Mouse (Mus musculus): ENCODE measurements around the gene Epb41. TPM values are rescaled to one million over a fixed set of nuclear protein-coding genes. Genes with fewer than 3 reads are reported as not detected.

Epb41 gene
- polyA plus RNA-seq, 1 experiment from 2014 or later: 65.1 TPM

DNA sequence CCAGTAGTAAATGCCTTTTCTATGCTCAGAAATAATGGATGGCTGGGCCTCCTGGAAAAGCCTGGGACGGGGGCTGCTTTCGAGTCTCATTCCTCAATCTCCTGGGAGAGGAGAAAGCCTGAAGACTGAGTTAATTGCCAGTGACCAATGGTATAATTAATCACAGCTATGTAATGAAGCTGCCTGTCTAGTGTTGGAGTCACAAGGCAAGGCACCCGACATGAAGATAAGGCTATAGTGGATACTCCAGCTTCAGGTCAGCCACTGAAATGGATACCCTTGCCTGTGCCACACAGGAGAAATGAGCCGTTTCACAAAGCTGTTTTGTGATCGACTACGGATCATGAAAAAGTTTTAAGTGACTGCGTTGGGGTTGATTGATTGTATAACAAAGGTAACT lies 37.1 kb downstream of the Epb41 start:
- 23% methylated on average over 7 of the region's 7 CpGs for WGBS
- H3K27me3 ChIP-seq: no peaks in the 10 kb centered on the region
- H3K4me2 ChIP-seq: no peak overlapping the region
- H3K9ac ChIP-seq: no peak overlapping the region
- H3K36me3 ChIP-seq: no peaks in the 10 kb centered on the region
- no peak overlapping the region for H3K27ac ChIP-seq
- peaks cover 29% of the 10 kb centered on the region for H3K4me1 ChIP-seq
- no peak overlapping the region for H3K4me3 ChIP-seq (replicated peaks)
- ATAC-seq (replicated peaks; ENCODE audit: low FRiP score): peak; percentile 86
- H3K9me3 ChIP-seq (replicated peaks): no peaks in the 10 kb centered on the region

DNA sequence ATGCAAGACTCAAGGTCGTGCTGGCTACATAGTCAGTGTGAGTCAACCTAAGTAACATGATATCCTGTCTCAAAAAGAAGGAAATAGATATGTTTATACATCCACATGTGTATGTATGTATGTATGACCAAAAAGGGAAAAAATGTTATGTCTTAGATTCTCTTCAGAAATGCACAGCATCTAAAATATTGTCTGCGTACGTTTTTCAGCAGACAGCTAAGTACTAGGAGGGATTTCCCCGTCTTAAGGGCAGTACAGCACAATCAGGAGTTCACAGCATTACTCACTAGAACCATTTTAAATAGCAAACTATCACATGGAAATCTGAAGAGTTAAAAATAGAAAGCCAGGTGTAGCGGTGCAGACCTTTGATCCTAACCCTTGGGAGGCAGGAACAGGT lies 38.0 kb downstream of the Epb41 start:
- H3K4me3 ChIP-seq (replicated peaks): no peak overlapping the region
- no peak overlapping the region for H3K9ac ChIP-seq
- ATAC-seq (replicated peaks; ENCODE audit: low FRiP score): no peak
- H3K4me2 ChIP-seq: no peak overlapping the region
- peaks cover 29% of the 10 kb centered on the region for H3K4me1 ChIP-seq
- H3K27me3 ChIP-seq: no peaks in the 10 kb centered on the region
- 69% methylated on average over 5 of the region's 5 CpGs for WGBS
- no peaks in the 10 kb centered on the region for H3K36me3 ChIP-seq
- H3K27ac ChIP-seq: no peak overlapping the region
- H3K9me3 ChIP-seq (replicated peaks): no peaks in the 10 kb centered on the region

DNA sequence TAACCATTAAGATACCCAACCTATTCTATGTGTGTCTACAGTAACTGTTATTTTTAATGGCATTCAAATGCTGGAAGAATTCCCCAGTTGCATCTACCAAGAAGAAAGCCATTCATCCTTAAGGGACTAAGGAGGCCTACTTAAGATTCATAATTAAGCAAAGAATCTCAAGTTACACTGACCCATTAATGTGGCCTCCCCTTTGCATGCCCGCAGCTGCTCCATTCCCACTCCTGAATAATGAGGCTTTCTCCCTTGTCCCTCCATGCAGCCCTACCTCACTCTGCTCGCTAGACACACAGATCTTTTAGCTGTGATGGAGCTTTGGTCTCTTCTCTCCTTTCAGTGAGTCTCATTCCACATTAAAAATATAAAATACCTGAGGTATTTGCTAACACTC lies 40.9 kb downstream of the Epb41 start:
- H3K4me3 ChIP-seq (replicated peaks): no peak overlapping the region
- H3K36me3 ChIP-seq: no peaks in the 10 kb centered on the region
- 35% methylated on average over 2 of the region's 2 CpGs for WGBS
- H3K9me3 ChIP-seq (replicated peaks): no peaks in the 10 kb centered on the region
- no peak overlapping the region for H3K9ac ChIP-seq
- no peak overlapping the region for H3K27ac ChIP-seq
- H3K4me2 ChIP-seq: no peak overlapping the region
- peaks cover 20% of the 10 kb centered on the region for H3K4me1 ChIP-seq
- no peak for ATAC-seq (replicated peaks; ENCODE audit: low FRiP score)
- H3K27me3 ChIP-seq: no peaks in the 10 kb centered on the region

DNA sequence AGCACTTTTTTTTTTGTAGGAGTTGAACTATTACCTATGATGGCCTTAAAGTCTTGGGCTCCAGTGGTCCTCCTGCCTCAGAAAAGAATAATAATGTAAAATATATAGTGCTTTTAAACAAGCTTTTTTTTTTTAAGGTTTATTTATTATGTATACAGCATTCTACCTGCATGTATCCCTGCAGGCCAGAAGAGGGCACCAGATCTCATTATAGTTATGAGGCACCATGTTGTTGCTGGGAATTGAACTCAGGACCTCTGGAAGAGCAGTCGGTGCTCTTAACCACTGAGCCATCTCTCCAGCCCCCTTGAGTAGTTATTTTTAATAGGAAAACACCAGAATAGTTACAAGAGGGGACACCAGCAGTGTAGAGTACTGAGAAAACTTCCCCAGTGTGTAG lies 41.9 kb downstream of the Epb41 start:
- H3K27ac ChIP-seq: no peak overlapping the region
- H3K9ac ChIP-seq: no peak overlapping the region
- no peak for ATAC-seq (replicated peaks; ENCODE audit: low FRiP score)
- H3K4me1 ChIP-seq: peaks cover 12% of the 10 kb centered on the region
- H3K9me3 ChIP-seq (replicated peaks): no peaks in the 10 kb centered on the region
- no peaks in the 10 kb centered on the region for H3K36me3 ChIP-seq
- WGBS: 92% methylated on average over 1 of the region's 1 CpGs
- no peak overlapping the region for H3K4me2 ChIP-seq
- H3K27me3 ChIP-seq: no peaks in the 10 kb centered on the region
- H3K4me3 ChIP-seq (replicated peaks): no peak overlapping the region

DNA sequence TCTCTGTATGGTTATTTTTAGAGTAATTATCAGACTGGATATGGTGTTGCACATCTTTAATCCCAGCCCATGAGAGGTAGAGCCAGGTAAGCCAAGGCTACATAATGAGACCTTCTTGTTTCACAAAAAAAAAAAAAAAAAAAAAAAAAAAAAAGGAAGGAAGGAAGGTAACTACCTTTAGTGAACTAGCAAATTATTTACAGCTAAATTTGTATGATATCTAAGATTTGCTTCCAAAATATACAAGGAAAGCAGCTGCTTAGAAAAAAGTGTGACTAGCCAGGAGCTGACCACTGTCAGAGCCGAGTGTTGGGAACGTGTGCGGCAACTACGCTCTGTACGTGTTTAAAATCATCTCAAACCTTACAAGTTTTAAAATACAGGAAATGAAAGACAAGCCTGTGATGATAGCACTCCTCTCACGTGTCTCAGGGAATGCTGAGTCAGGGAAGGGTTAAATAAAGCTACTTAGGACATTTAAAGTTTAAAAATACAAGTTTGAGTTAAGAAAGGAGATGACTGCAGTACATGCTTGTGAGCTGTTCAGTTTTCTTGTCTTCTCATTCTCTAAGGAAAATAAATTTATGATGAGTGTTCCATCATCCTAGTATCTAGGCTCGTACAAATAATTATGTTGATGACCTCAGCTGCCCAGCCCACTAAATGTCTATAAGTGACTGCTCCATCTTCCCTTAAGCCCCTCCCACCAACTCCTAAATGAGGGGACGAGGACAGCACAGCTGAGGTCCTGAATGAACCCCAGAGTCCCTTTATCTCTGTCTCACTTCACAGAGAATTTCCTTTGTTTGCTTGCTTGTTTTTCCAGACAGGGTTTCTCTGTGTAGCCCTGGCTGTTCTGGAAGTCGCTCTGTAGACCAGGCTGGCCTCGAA lies 45.0 kb downstream of the Epb41 start:
- Histone ChIP-seq H3K27me3 (no peaks in the 10 kb centered on the region), H3K9ac (no peak overlapping the region), H3K36me3 (no peaks in the 10 kb centered on the region), H3K27ac (no peak overlapping the region), H3K4me1 (peaks cover 5% of the 10 kb centered on the region; the same call in 1 of the 2 replicates), H3K9me3 (replicated peaks) (no peaks in the 10 kb centered on the region), H3K4me2 (no peak overlapping the region), H3K4me3 (replicated peaks) (no peak overlapping the region)
- WGBS: 64% methylated on average over 10 of the region's 10 CpGs
- ATAC-seq (replicated peaks; ENCODE audit: low FRiP score): no peak

DNA sequence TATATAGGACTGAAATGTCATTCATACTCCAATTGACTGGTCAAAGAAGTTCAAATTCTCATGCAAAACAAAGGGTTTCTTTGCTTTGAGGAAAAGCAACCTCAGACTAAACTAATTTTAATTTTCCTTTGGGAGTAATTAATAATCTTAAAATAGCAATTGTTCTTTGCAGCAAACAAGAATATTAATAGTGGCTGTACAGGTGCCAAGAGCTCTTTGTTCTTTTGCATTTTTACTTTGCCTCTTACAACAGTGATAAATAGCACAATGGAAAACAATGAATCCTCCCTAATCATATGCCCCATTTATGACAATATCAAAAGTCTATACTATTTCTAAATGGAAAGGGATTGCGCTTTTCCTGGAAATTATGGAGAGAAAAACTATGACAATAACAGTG lies 47.3 kb downstream of the Epb41 start:
- H3K9ac ChIP-seq: no peak overlapping the region
- H3K27ac ChIP-seq: no peak overlapping the region
- no peaks in the 10 kb centered on the region for H3K27me3 ChIP-seq
- no peaks in the 10 kb centered on the region for H3K36me3 ChIP-seq
- H3K4me2 ChIP-seq: no peak overlapping the region
- no peaks in the 10 kb centered on the region for H3K9me3 ChIP-seq (replicated peaks)
- ATAC-seq (replicated peaks; ENCODE audit: low FRiP score): no peak
- no peaks in the 10 kb centered on the region for H3K4me1 ChIP-seq
- WGBS: 95% methylated on average over 1 of the region's 1 CpGs
- H3K4me3 ChIP-seq (replicated peaks): no peak overlapping the region

DNA sequence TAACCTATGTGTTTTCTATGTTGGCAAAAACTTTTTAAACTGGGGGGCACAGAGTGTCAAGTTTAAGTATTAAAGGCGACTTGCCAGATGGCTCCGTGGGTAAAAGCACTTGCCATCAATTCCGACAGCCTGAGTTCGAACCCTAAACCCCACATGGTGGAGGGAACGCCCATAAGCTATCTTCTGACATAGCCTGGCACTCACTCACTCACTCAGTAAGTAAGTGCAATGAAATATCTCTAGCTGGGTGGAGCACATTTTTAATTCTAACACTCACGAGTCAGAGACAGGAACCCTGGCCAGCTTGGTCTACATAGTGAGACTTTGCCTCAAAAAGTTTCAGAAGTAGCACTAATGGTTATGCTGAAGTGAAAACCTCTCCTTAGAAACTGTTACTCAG lies 48.0 kb downstream of the Epb41 start:
- WGBS: 81% methylated on average over 6 of the region's 6 CpGs
- Histone ChIP-seq H3K9ac (no peak overlapping the region), H3K27ac (no peak overlapping the region), H3K9me3 (replicated peaks) (no peaks in the 10 kb centered on the region), H3K36me3 (peaks cover 4% of the 10 kb centered on the region; the same call in 1 of the 2 replicates), H3K4me2 (no peak overlapping the region), H3K4me1 (no peaks in the 10 kb centered on the region), H3K27me3 (no peaks in the 10 kb centered on the region), H3K4me3 (replicated peaks) (no peak overlapping the region)
- no peak for ATAC-seq (replicated peaks; ENCODE audit: low FRiP score)

DNA sequence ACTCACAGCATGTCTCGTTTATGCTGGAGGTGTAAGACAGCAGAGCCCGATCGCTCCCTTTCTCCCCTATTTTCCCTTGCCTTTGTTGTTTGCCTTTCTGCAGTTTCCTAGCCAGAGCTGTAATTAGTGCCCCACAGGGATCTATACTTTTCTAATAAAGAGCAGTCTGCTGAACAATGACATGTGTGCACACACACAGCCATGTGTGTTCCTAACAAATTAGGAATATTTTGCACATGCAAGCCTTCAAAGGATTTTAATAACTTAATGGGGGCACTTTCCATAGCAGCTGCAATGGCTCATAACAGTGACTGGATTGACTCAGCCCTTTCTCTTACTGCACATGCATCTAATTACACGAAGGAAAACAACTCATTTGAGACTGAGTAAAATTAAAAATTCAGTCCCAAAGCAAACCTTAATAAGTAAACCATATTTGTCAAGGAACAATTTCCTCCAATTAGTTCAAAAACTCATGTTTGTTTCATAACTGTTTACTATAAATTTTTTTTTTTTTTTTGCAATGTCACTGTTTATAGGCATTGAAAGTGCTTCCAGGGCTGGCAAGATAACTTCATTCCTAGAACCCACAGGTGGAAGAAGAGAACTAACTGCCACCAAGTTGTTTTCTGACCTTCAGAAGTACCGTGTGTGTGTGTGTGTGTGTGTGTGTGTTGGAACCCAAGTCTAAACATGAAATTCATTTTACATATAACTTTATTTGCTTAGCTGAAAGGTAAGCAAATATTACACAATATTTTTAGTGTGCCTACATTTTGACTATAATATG lies 49.2 kb downstream of the Epb41 start:
- no peak overlapping the region for H3K27ac ChIP-seq
- no peak overlapping the region for H3K4me2 ChIP-seq
- no peaks in the 10 kb centered on the region for H3K9me3 ChIP-seq (replicated peaks)
- no peak overlapping the region for H3K4me3 ChIP-seq (replicated peaks)
- H3K36me3 ChIP-seq: peaks cover 4% of the 10 kb centered on the region; the same call in 1 of the 2 replicates
- 55% methylated on average over 5 of the region's 5 CpGs for WGBS
- ATAC-seq (replicated peaks; ENCODE audit: low FRiP score): no peak
- H3K4me1 ChIP-seq: no peaks in the 10 kb centered on the region
- no peak overlapping the region for H3K9ac ChIP-seq
- H3K27me3 ChIP-seq: no peaks in the 10 kb centered on the region

DNA sequence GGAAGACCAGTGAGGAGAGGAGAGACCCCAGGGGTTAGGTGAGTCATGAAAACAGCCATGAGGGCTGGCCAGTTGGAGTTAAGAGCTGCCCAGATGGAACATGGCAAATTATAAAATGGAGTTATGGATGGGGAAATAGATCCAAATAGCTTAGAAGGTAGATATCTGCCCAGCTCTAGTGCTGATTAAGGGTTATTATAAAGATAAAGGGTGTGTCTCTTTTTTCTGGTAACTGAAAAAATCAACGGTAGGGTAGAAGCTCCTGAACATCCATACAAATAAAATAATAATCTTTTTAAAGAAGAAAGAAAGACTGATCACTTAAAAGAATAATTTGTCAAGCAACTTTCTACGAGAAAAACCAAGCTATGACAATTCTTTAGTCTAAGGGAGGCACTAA lies 49.9 kb downstream of the Epb41 start:
- 77% methylated on average over 2 of the region's 2 CpGs for WGBS
- ATAC-seq (replicated peaks; ENCODE audit: low FRiP score): no peak
- H3K4me3 ChIP-seq (replicated peaks): no peak overlapping the region

DNA sequence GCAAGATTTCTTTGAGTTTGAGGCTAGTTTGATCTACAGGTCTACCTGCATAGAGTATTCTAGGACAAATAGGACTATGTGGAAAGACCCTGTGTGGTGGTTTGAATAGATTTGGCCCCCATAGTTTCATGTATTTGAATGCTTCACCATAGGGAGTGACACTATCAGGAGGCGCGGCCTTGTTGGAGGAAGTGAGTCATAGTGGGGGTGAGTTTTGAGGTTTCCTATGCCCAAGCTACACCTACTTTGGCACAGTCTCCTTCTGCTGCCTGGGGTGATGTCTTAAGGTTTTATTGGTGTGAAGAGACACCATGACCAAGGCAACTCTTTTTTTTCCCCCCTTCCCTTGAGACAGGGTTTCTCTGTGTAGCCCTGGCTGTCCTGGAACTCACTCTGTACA lies 51.3 kb downstream of the Epb41 start:
- Histone ChIP-seq H3K4me2 (no peak overlapping the region), H3K9me3 (replicated peaks) (no peaks in the 10 kb centered on the region), H3K36me3 (peaks cover 4% of the 10 kb centered on the region; the same call in 1 of the 2 replicates), H3K9ac (no peak overlapping the region), H3K4me3 (replicated peaks) (no peak overlapping the region), H3K4me1 (no peaks in the 10 kb centered on the region), H3K27ac (no peak overlapping the region), H3K27me3 (no peaks in the 10 kb centered on the region)
- WGBS: 93% methylated on average over 2 of the region's 2 CpGs
- ATAC-seq (replicated peaks; ENCODE audit: low FRiP score): no peak

More for the DNA sequence above, 49.9 kb downstream of the Epb41 start:
- no peaks in the 10 kb centered on the region for H3K27me3 ChIP-seq
- H3K36me3 ChIP-seq: peaks cover 4% of the 10 kb centered on the region; the same call in 1 of the 2 replicates
- no peak overlapping the region for H3K9ac ChIP-seq
- no peak overlapping the region for H3K4me2 ChIP-seq
- no peaks in the 10 kb centered on the region for H3K9me3 ChIP-seq (replicated peaks)
- H3K27ac ChIP-seq: no peak overlapping the region
- H3K4me1 ChIP-seq: no peaks in the 10 kb centered on the region

DNA sequence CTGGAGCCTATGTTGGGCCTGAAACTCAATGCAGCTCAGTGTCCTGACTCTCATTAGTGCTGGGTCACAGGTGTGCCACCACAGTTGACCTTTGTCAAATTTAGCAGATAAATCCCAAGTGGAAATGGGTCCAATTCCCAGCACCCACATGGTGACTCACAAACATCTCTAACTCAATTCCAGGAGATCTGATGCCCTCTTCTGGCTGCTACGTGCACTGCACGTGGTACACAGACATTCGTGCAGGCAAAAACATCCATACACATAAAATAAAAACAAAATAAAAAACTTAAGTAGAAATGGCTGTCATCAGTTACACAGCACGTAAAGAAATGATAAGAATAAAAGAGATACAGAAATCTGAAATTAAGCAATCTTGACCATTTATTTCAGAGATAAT lies 52.5 kb downstream of the Epb41 start:
- H3K27ac ChIP-seq: no peak overlapping the region
- H3K4me1 ChIP-seq: no peaks in the 10 kb centered on the region
- 95% methylated on average over 4 of the region's 4 CpGs for WGBS
- H3K9me3 ChIP-seq (replicated peaks): no peaks in the 10 kb centered on the region
- no peak overlapping the region for H3K9ac ChIP-seq
- H3K36me3 ChIP-seq: peaks cover 4% of the 10 kb centered on the region; the same call in 1 of the 2 replicates
- no peak for ATAC-seq (replicated peaks; ENCODE audit: low FRiP score)
- no peak overlapping the region for H3K4me2 ChIP-seq
- H3K4me3 ChIP-seq (replicated peaks): no peak overlapping the region
- no peaks in the 10 kb centered on the region for H3K27me3 ChIP-seq

DNA sequence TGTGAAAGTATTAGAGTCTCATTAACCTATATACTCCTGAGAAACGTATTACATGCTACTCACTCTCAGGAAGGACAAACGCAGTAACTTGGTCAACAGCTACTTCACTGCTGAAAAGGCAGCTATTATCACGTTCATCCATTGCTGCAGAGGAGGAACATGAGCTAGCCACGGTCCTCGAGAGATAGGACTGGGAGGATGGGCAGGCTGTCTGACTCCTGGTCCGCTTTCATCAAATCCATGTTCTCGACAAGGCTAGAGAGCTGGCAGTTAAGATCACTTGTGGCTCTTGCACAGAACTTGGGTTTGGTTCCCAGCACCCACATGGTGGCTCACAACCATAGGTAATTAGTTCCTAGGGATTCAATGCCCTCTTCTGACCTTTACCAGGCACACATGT lies 53.2 kb downstream of the Epb41 start:
- WGBS: 92% methylated on average over 7 of the region's 7 CpGs
- H3K36me3 ChIP-seq: peaks cover 4% of the 10 kb centered on the region; the same call in 1 of the 2 replicates
- H3K27ac ChIP-seq: no peak overlapping the region
- no peak for ATAC-seq (replicated peaks; ENCODE audit: low FRiP score)
- no peak overlapping the region for H3K4me2 ChIP-seq
- H3K4me3 ChIP-seq (replicated peaks): no peak overlapping the region
- no peaks in the 10 kb centered on the region for H3K27me3 ChIP-seq
- H3K9me3 ChIP-seq (replicated peaks): no peaks in the 10 kb centered on the region
- H3K9ac ChIP-seq: no peak overlapping the region
- no peaks in the 10 kb centered on the region for H3K4me1 ChIP-seq

Measured in kidney, embryonic 15.5 days (tissue).